Comparison of ENCODE assay signal across 8 mouse cellular contexts in genomic region chr3:101836045-101836444, GRCm38 (mm10). TPM values are rescaled to one million over a fixed set of nuclear protein-coding genes. Genes with fewer than 3 reads are reported as not detected.
DNase-seq lines count a peak whose midpoint lies in the region; ATAC-seq and TF ChIP-seq lines count a peak whose summit lies in the region.

No protein-coding gene starts in this region.

- no peak for TF ChIP-seq CTCF in intestine, postnatal 0 days (IDR thresholded peaks at IDR 0.05; ENCODE audit: low read depth)

- peak overlapping the region; percentile 52 for H3K4me2 ChIP-seq in embryonic facial prominence, embryonic 14.5 days (ENCODE audit: low read depth, low read length)
- H3K4me2 ChIP-seq in intestine, postnatal 0 days (replicated peaks; ENCODE audit: low read depth) = peak overlapping the region; percentile 54
- peak overlapping the region; percentile 44 for H3K4me2 ChIP-seq in stomach, embryonic 14.5 days (replicated peaks; ENCODE audit: low read depth, low read length)

- no peaks in the 10 kb centered on the region for H3K4me1 ChIP-seq in embryonic facial prominence, embryonic 14.5 days (ENCODE audit: control insufficient read depth, insufficient read depth, low read length)
- H3K4me1 ChIP-seq in intestine, postnatal 0 days (replicated peaks; ENCODE audit: control insufficient read depth, insufficient read depth, low read length) = peaks cover 3% of the 10 kb centered on the region; the same call in 1 of the 2 replicates
- peaks cover 34% of the 10 kb centered on the region for H3K4me1 ChIP-seq in limb, embryonic 10.5 days
- H3K4me1 ChIP-seq in midbrain, embryonic 10.5 days = peaks cover 30% of the 10 kb centered on the region
- peaks cover 14% of the 10 kb centered on the region; the same call in 1 of the 2 replicates for H3K4me1 ChIP-seq in stomach, embryonic 14.5 days (ENCODE audit: control insufficient read depth, insufficient read depth, low read length)

- no peaks in the 10 kb centered on the region for H3K9me3 ChIP-seq in embryonic facial prominence, embryonic 14.5 days (ENCODE audit: control insufficient read depth, low read length)
- H3K9me3 ChIP-seq in intestine, postnatal 0 days (ENCODE audit: control insufficient read depth) = no peaks in the 10 kb centered on the region
- no peaks in the 10 kb centered on the region for H3K9me3 ChIP-seq in limb, embryonic 10.5 days (replicated peaks)
- H3K9me3 ChIP-seq in midbrain, embryonic 10.5 days (replicated peaks) = no peaks in the 10 kb centered on the region
- H3K9me3 ChIP-seq in stomach, embryonic 14.5 days (ENCODE audit: control insufficient read depth, low read depth, low read length) = no peaks in the 10 kb centered on the region

- H3K36me3 ChIP-seq in embryonic facial prominence, embryonic 14.5 days (ENCODE audit: control insufficient read depth, insufficient read depth, low read length) = no peaks in the 10 kb centered on the region
- no peaks in the 10 kb centered on the region for H3K36me3 ChIP-seq in intestine, postnatal 0 days (ENCODE audit: control insufficient read depth, insufficient read depth)
- H3K36me3 ChIP-seq in limb, embryonic 10.5 days = no peaks in the 10 kb centered on the region
- H3K36me3 ChIP-seq in midbrain, embryonic 10.5 days = no peaks in the 10 kb centered on the region
- H3K36me3 ChIP-seq in stomach, embryonic 14.5 days (ENCODE audit: control insufficient read depth, insufficient read depth, low read length) = no peaks in the 10 kb centered on the region

- peak; percentile 97 for ATAC-seq in embryonic facial prominence, embryonic 14.5 days (ENCODE audit: low read depth)
- ATAC-seq in intestine, postnatal 0 days = peak; percentile 82
- ATAC-seq in stomach, embryonic 14.5 days (ENCODE audit: insufficient number of reproducible peaks, insufficient read depth, low FRiP score, low read depth) = peak; percentile 91

- WGBS in embryonic facial prominence, embryonic 14.5 days = 0% methylated on average over 8 of the region's 8 CpGs
- WGBS in intestine, postnatal 0 days = 2% methylated on average over 8 of the region's 8 CpGs
- WGBS in limb, embryonic 10.5 days = 1% methylated on average over 8 of the region's 8 CpGs
- under 1% methylated on average over 8 of the region's 8 CpGs for WGBS in midbrain, embryonic 10.5 days
- 0% methylated on average over 8 of the region's 8 CpGs for WGBS in stomach, embryonic 14.5 days

- peak overlapping the region; percentile 77 for H3K27ac ChIP-seq in embryonic facial prominence, embryonic 14.5 days (replicated peaks; ENCODE audit: low read depth, low read length)
- H3K27ac ChIP-seq in intestine, postnatal 0 days (ENCODE audit: low read depth, low read length) = no peak overlapping the region
- peak overlapping the region; percentile 65 for H3K27ac ChIP-seq in limb, embryonic 10.5 days
- peak overlapping the region; percentile 79 for H3K27ac ChIP-seq in midbrain, embryonic 10.5 days (replicated peaks)
- H3K27ac ChIP-seq in stomach, embryonic 14.5 days (ENCODE audit: low read length) = peak overlapping the region; percentile 48; the same call in 1 of the 2 replicates

- H3K27me3 ChIP-seq in embryonic facial prominence, embryonic 14.5 days (replicated peaks; ENCODE audit: control insufficient read depth, insufficient read depth, low read length) = no peaks in the 10 kb centered on the region
- no peaks in the 10 kb centered on the region for H3K27me3 ChIP-seq in intestine, postnatal 0 days (replicated peaks; ENCODE audit: control insufficient read depth, insufficient read depth, low read length)
- no peaks in the 10 kb centered on the region for H3K27me3 ChIP-seq in limb, embryonic 10.5 days (ENCODE audit: low read depth, poor library complexity, severe bottlenecking)
- 0 out of 2 replicates have a peak, but pooled peaks cover 5% of the 10 kb centered on the region for H3K27me3 ChIP-seq in midbrain, embryonic 10.5 days (ENCODE audit: low read depth, poor library complexity, severe bottlenecking)
- no peaks in the 10 kb centered on the region for H3K27me3 ChIP-seq in stomach, embryonic 14.5 days (ENCODE audit: control insufficient read depth, insufficient read depth, low read length)

- peak; percentile 95 for DNase-seq in ZHBTc4 (ENCODE audit: low read depth, low spot score)
- DNase-seq in embryonic facial prominence, embryonic 14.5 days (ENCODE audit: low spot score) = peak; percentile 96
- DNase-seq in heart, adult 18-20 months = peak; percentile 75 to 87
- DNase-seq in limb, embryonic 10.5 days (ENCODE audit: low spot score) = peak; percentile 83
- DNase-seq in midbrain, embryonic 10.5 days (ENCODE audit: low spot score) = peak; percentile 89
- DNase-seq in thymus, postnatal 14 days = no peak

- peak overlapping the region; percentile 16 for H3K4me3 ChIP-seq in embryonic facial prominence, embryonic 14.5 days (ENCODE audit: low read depth, low read length)
- H3K4me3 ChIP-seq in intestine, postnatal 0 days (ENCODE audit: low read depth, low read length) = peak overlapping the region; percentile 17; the same call in 1 of the 2 replicates
- peak overlapping the region; percentile 33 for H3K4me3 ChIP-seq in limb, embryonic 10.5 days
- peak overlapping the region; percentile 41 for H3K4me3 ChIP-seq in midbrain, embryonic 10.5 days
- H3K4me3 ChIP-seq in stomach, embryonic 14.5 days (ENCODE audit: low read depth, low read length) = 0 out of 2 replicates have a peak overlapping the region, but pooled peaks have one; percentile 11

- H3K9ac ChIP-seq in embryonic facial prominence, embryonic 14.5 days (ENCODE audit: low read depth, low read length) = peak overlapping the region; percentile 47
- 0 out of 2 replicates have a peak overlapping the region, but pooled peaks have one; percentile 45 for H3K9ac ChIP-seq in intestine, postnatal 0 days (ENCODE audit: low read depth, low read length)
- H3K9ac ChIP-seq in stomach, embryonic 14.5 days (replicated peaks; ENCODE audit: low read depth, low read length) = no peak overlapping the region

RNA-seq across cellular contexts. Expression of gene Mab21l3, which starts 12.7 kb away (rescaled TPM):
- 0.68 and 0.83 TPM in 2 replicates for polyA plus RNA-seq in embryonic facial prominence, embryonic 14.5 days (2014; fragmentation: Nextera tagmentation; extraction: Ambion mirVana)
- under 1 TPM in 1 of 2 experiments, not detected in 1; 0.13 TPM for total RNA-seq in heart, adult 18-20 months (2021)
- 0.16 and 0.17 TPM in 2 replicates for polyA plus RNA-seq in intestine, postnatal 0 days (2015; fragmentation: Nextera tagmentation; extraction: Ambion mirVana)
- 0.31 and 1.0 TPM in 2 replicates for polyA plus RNA-seq in limb, embryonic 10.5 days (2016; fragmentation: Nextera tagmentation; extraction: Ambion mirVana)
- 0.43 and 0.60 TPM in 2 replicates for polyA plus RNA-seq in midbrain, embryonic 10.5 days (2016; fragmentation: Nextera tagmentation; extraction: Ambion mirVana)
- 0.69 and 1.8 TPM in 2 replicates for polyA plus RNA-seq in stomach, embryonic 14.5 days (2014; fragmentation: Nextera tagmentation; extraction: Ambion mirVana)
